Mouse (Mus musculus) kidney, embryonic 14.5 days (tissue): ENCODE results near the gene Pcgf1. TPM values are rescaled to one million over a fixed set of nuclear protein-coding genes. Genes with fewer than 3 reads are reported as not detected.
A peak's percentile ranks its signal among the peaks of the same experiment; 100 is the strongest.

Source experiments
- ATAC-seq: fragments of 200-750 bp; cut with Nextera tagmentation; 2 replicates; pipeline ENCODE4 v1.8.0; 2017; ENCODE audit warnings: moderate number of reproducible peaks, mild to moderate bottlenecking, moderate TSS enrichment, moderate library complexity; ENCODE audit not compliant: low FRiP score, low TSS enrichment
- H3K27ac ChIP-seq: fragments of 300-500 bp; sonication (generic); 2 replicates; pipeline ENCODE4 v1.5.1; 2014; ENCODE audit warnings: low read depth, mild to moderate bottlenecking, low read length, moderate library complexity, mixed read lengths
- H3K27me3 ChIP-seq: fragments of 300-500 bp; sonication (generic); 2 replicates; pipeline ENCODE4 v1.6.1; 2014; ENCODE audit warnings: mild to moderate bottlenecking, low read length; ENCODE audit not compliant: control insufficient read depth, insufficient read depth
- H3K36me3 ChIP-seq: fragments of 300-500 bp; sonication (generic); 2 replicates; pipeline ENCODE4 v1.6.1; 2014; ENCODE audit warnings: low read length, mixed read lengths; ENCODE audit not compliant: control insufficient read depth, insufficient read depth
- H3K4me1 ChIP-seq: fragments of 300-500 bp; sonication (generic); 2 replicates; pipeline ENCODE4 v1.6.1; 2014; ENCODE audit warnings: low read length, mixed read lengths; ENCODE audit not compliant: control insufficient read depth, insufficient read depth
- H3K4me2 ChIP-seq: fragments of 300-500 bp; sonication (generic); replicated peaks from 2 replicates; pipeline ENCODE4 v1.6.1; 2014; ENCODE audit warnings: low read depth, mild to moderate bottlenecking, low read length
- H3K4me3 ChIP-seq: fragments of 300-500 bp; sonication (generic); 2 replicates; pipeline ENCODE4 v1.5.1; 2014; ENCODE audit warnings: mild to moderate bottlenecking, low read length
- H3K9ac ChIP-seq: fragments of 300-500 bp; sonication (generic); 2 replicates; pipeline ENCODE4 v1.6.1; 2014; ENCODE audit warnings: low read depth, mild to moderate bottlenecking, low read length, moderate library complexity
- H3K9me3 ChIP-seq: fragments of 300-500 bp; sonication (generic); 2 replicates; pipeline ENCODE4 v1.6.1; 2016; ENCODE audit warnings: low read length; ENCODE audit not compliant: control insufficient read depth
- WGBS: fragments of 180-500 bp; shearing (Covaris S2); extraction: QIAGEN DNeasy Blood & Tissue Kit; methylation state at CpG from one replicate; pipeline ENCODE4 v1.1.7; 2014; 5-methylcytosine and 5-hydroxymethylcytosine counted together
- microRNA counts: library from miRNA; unstranded; fragments of <30 nt; microRNA quantifications from one replicate; lab custom pipeline; 2017
- microRNA-seq: library from miRNA; unstranded; fragments of <30 nt; microRNA quantifications from one replicate; pipeline ENCODE4, GENCODE M21; 2016
- polyA plus RNA-seq: library from polyadenylated mRNA; unstranded; fragments of >200 nt; fragmentation: Nextera tagmentation; extraction: Ambion mirVana; gene quantifications from 2 replicates; pipeline ENCODE4 v1.2.1, GENCODE M21; 2014

Gene Pcgf1
- polyA plus RNA-seq, 1 experiment from 2014 or later = 36.7 TPM

DNA sequence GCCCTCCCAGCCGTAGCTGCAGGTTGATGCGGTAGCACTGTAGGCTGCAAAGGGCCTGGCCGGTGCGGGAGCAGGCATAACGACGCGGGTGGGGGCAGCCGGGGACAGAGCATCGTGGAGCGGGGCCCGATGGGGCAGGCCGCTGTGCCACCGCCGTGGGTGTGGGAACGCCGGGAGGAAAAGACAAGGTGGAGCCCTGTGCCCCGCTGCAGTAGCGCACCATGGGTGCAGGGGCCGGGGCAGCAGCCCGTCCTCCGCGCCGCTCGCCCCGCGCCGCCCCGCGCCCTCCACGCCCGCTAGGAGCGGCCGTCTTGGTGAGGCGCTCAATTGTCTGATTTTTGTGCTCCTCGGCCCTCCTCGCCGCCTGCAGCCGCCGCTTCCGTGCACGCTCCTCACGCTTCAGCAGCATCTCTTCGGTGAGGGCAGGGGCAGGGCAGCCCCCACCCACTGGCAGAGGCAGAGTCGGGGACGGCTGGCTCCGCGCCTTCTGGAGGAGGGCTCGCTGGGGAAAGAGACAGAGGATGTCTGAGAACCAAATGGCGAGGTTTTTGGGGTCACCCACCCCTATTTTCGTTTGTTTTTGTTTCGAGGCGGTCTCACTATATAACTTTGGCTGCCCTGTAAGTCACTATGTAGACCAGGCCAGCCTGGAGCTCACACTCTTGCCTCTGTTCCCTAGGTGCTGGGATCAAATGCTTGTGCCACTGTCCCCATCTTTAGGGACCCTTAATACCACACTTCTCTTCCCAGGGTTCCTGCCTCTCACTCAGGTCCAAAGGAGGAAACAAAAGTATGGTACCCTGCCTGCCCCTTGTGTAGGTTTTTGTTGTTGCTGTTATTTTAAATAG, 44.4 kb downstream of the Pcgf1 start:
- H3K4me1 ChIP-seq = peaks cover 34% of the 10 kb centered on the region
- H3K9me3 ChIP-seq = no peaks in the 10 kb centered on the region
- peak; percentile 17 for ATAC-seq

DNA sequence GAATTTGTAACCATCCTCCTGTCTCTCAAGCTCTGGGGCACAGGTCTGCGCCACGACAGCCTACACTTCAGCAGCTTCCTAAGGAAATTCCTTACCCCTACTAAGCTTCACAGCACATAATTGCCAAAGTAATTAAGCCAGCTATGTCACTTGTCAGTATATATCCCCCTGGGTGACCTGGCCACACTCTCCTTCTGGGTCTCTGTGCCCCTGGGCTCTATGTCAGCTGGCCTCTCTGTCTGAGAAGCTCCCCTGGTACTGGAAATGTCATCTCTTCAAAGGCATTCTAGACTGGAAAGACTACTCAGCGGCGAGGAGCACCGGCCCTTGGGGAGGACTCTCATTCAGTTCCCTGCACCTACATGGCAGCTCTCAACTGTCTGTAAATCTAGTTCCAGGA, 45.3 kb downstream of the Pcgf1 start:
- Histone ChIP-seq H3K4me1 (peaks cover 34% of the 10 kb centered on the region), H3K4me2 (peak overlapping the region; percentile 75), H3K36me3 (peaks cover 18% of the 10 kb centered on the region; the same call in 1 of the 2 replicates), H3K9ac (peak overlapping the region; percentile 18; the same call in 1 of the 2 replicates), H3K27me3 (no peaks in the 10 kb centered on the region), H3K9me3 (no peaks in the 10 kb centered on the region), H3K27ac (peak overlapping the region; percentile 98; the same call in 1 of the 2 replicates), H3K4me3 (peak overlapping the region; percentile 65; the same call in 1 of the 2 replicates)
- no peak for ATAC-seq
- 78% methylated on average over 5 of the region's 5 CpGs for WGBS

More for the DNA sequence above, 44.4 kb downstream of the Pcgf1 start:
- peak overlapping the region; percentile 65 for H3K4me3 ChIP-seq
- H3K4me2 ChIP-seq = peak overlapping the region; percentile 75
- WGBS = under 1% methylated on average over 40 of the region's 52 CpGs
- peaks cover 27% of the 10 kb centered on the region for H3K36me3 ChIP-seq
- peak overlapping the region; percentile 77 for H3K9ac ChIP-seq
- H3K27ac ChIP-seq = peak overlapping the region; percentile 98
- no peaks in the 10 kb centered on the region for H3K27me3 ChIP-seq

DNA sequence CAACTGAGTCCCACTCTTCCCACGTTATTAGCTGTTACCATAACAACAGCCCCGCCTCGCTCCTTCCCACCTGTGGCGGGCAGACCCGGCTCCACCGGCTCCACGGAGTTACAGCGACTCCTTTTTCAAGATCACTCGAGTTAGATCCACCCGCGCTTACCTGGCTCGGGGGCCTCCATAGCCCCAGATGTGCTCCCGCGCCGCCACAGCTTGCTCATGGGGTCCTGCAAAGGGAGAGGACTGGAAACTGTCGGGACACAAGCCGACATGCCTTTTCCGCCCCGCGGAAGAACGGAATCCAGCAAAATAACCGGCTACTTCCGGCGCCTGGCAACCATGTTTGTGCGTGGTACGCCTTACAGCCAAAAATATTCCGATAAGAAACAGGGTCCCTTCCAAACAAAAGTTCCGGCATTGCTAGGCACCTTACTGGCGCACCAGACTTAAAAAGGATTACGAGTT, 47.2 kb downstream of the Pcgf1 start:
- H3K9ac ChIP-seq = peak overlapping the region; percentile 59
- no peaks in the 10 kb centered on the region for H3K27me3 ChIP-seq
- no peaks in the 10 kb centered on the region for H3K36me3 ChIP-seq
- ATAC-seq = no peak; the same call in 1 of the 2 replicates
- peak overlapping the region; percentile 43; the same call in 1 of the 2 replicates for H3K27ac ChIP-seq
- peaks cover 25% of the 10 kb centered on the region for H3K4me1 ChIP-seq
- no peaks in the 10 kb centered on the region for H3K9me3 ChIP-seq
- peak overlapping the region; percentile 59 for H3K4me3 ChIP-seq
- peak overlapping the region; percentile 78 for H3K4me2 ChIP-seq
- WGBS = under 1% methylated on average over 30 of the region's 30 CpGs

DNA sequence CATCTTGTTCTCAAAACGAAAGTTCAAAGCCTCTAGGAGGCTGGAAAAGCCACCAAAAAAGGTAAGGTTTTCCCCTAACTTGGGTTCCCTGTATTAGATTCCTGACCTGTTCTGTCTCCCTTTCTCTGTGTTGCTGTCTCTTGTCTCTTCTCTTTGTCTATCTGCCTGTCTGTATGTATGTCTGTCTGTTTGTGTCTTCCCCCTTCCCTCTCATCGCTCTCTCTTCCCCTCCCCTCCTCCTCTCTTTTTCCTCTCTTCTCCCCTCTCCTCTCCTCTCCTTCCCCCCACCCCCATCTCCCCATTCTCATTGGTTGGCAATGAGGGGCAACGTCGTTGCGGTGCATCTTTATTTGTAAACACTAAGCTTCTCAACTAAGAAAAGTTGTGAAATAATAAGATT, 47.7 kb downstream of the Pcgf1 start, which contains the start of gene Ino80b:
TSS of gene Ino80b (minus strand) at position 101 of the 400 bp plus-strand sequence.
- Histone ChIP-seq H3K4me1 (peaks cover 20% of the 10 kb centered on the region), H3K9ac (peak within 1 kb of the TSS; percentile 59), H3K27ac (peak within 1 kb of the TSS; percentile 43; the same call in 1 of the 2 replicates), H3K27me3 (no peaks in the 10 kb centered on the region), H3K36me3 (no peaks in the 10 kb centered on the region), H3K4me2 (peak within 1 kb of the TSS; percentile 78), H3K4me3 (peak within 1 kb of the TSS; percentile 59), H3K9me3 (no peaks in the 10 kb centered on the region)
- ATAC-seq = no peak
- 27% methylated on average over 5 of the region's 5 CpGs for WGBS

DNA sequence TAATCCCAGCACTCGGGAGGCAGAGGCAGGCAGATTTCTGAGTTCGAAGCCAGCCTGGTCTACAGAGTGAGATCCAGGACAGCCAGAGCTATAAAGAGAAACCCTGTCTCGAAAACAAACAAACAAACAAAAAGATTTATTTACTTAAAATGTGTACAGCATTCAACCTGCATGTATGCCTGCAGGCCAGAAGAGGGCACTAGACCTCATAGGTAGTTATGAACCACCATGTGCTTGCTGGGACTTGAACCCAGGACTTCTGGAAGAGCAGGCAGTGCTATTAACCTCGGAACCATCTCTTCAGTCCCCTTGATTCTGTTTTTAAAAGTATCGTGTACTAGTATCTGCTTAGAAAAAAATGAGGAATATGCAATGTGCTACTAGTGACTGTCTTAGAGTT, 49.8 kb downstream of the Pcgf1 start:
- H3K4me2 ChIP-seq = no peak overlapping the region
- no peak for ATAC-seq

More for the DNA sequence above, 49.8 kb downstream of the Pcgf1 start:
- Histone ChIP-seq H3K27me3 (no peaks in the 10 kb centered on the region), H3K4me1 (peaks cover 21% of the 10 kb centered on the region), H3K4me3 (no peak overlapping the region), H3K36me3 (no peaks in the 10 kb centered on the region), H3K9me3 (no peaks in the 10 kb centered on the region), H3K27ac (no peak overlapping the region), H3K9ac (no peak overlapping the region)
- WGBS = 94% methylated on average over 5 of the region's 5 CpGs

MicroRNAs within 50 kb of the gene (microRNA counts, 519-probe panel; counts per million panel counts)
- not detected for microRNA mmu-miR-3470a+mmu-miR-3470b (lab: Ali Mortazavi, UCI)

Small RNA genes within 50 kb of the gene (microRNA-seq; reads per million reads assigned to microRNA genes)
- gene Mir3470a = not detected
- not detected for gene Mir7040

Other genes starting within 250 kb of the Pcgf1 start
- 0.57 and 0.87 TPM in 2 replicates for gene Sema4f, start 138.1 kb upstream of the Pcgf1 start, polyA plus RNA-seq
- gene M1ap, start 131.0 kb upstream of the Pcgf1 start, polyA plus RNA-seq = 0.28 and 0.77 TPM in 2 replicates
- 8.8 and 11.8 TPM in 2 replicates for gene Dok1, start 44.4 kb upstream of the Pcgf1 start, polyA plus RNA-seq
- gene Loxl3, start 43.7 kb upstream of the Pcgf1 start, polyA plus RNA-seq = 12.0 and 14.3 TPM in 2 replicates
- 144 and 156 TPM in 2 replicates for gene Aup1, start 23.3 kb upstream of the Pcgf1 start, polyA plus RNA-seq
- 51.1 and 64.9 TPM in 2 replicates for gene Htra2, start 22.6 kb upstream of the Pcgf1 start, polyA plus RNA-seq
- 1.9 and 2.6 TPM in 2 replicates for gene Dqx1, start 20.0 kb upstream of the Pcgf1 start, polyA plus RNA-seq
- not detected in 2 replicates for gene Tlx2, start 7.6 kb upstream of the Pcgf1 start, polyA plus RNA-seq
- 8.3 and 8.8 TPM in 2 replicates for gene Lbx2, start 8.5 kb downstream of the Pcgf1 start, polyA plus RNA-seq
- 1.6 and 2.4 TPM in 2 replicates for gene Ccdc142, start 23.7 kb downstream of the Pcgf1 start, polyA plus RNA-seq
- 2.4 and 3.5 TPM in 2 replicates for gene Gm42688, start 23.7 kb downstream of the Pcgf1 start, polyA plus RNA-seq
- 139 and 169 TPM in 2 replicates for gene Mrpl53, start 31.2 kb downstream of the Pcgf1 start, polyA plus RNA-seq
- 37.8 and 57.4 TPM in 2 replicates for gene Mogs, start 37.6 kb downstream of the Pcgf1 start, polyA plus RNA-seq
- 123 and 125 TPM in 2 replicates for gene Wbp1, start 43.7 kb downstream of the Pcgf1 start, polyA plus RNA-seq
- gene Ino80b, start 47.6 kb downstream of the Pcgf1 start, polyA plus RNA-seq = 18.8 and 20.0 TPM in 2 replicates
- 14.9 and 18.0 TPM in 2 replicates for gene Rtkn, start 57.6 kb downstream of the Pcgf1 start, polyA plus RNA-seq
- gene Wdr54, start 78.5 kb downstream of the Pcgf1 start, polyA plus RNA-seq = 6.2 and 8.6 TPM in 2 replicates
- gene 1700003E16Rik, start 78.5 kb downstream of the Pcgf1 start, polyA plus RNA-seq = 0.94 and 0.96 TPM in 2 replicates
- 58.6 and 75.0 TPM in 2 replicates for gene Dctn1, start 88.1 kb downstream of the Pcgf1 start, polyA plus RNA-seq
- 0.13 and 0.45 TPM in 2 replicates for gene Slc4a5, start 142.0 kb downstream of the Pcgf1 start, polyA plus RNA-seq
- 46.7 and 50.8 TPM in 2 replicates for gene Mthfd2, start 248.0 kb downstream of the Pcgf1 start, polyA plus RNA-seq
- gene Mob1a, start 248.1 kb downstream of the Pcgf1 start, polyA plus RNA-seq = 38.9 and 92.4 TPM in 2 replicates